Mouse (Mus musculus): ENCODE measurements at regions not wholly inside any gene's neighbourhood (a gene's known extent, or its start where the extent isn't known, plus 50 kb on each side); places are given as distances from the start of the nearest gene placed in this dataset.

DNA sequence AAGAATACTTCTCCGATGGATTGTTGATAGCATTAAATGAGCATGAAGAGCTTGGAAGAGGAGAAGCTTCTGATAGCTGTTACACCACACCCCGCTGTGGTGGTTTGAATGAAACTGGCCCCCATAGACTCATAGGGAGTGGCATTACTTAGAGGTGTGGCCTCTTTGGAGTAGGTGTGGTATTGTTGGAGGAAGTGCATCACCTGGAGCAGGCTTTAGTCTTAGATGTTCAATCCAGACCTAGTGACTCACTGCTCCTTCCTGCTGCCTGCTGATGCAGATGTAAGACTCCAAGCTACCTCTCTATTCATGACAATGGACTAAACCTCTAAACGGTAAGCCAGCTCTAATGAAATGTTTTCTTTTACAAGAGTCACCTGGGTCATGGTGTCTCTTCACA is 237.1 kb upstream of the Mpped2 start:
- no peak for DNase-seq (ENCODE audit: low spot score in 2 of 2)

DNA sequence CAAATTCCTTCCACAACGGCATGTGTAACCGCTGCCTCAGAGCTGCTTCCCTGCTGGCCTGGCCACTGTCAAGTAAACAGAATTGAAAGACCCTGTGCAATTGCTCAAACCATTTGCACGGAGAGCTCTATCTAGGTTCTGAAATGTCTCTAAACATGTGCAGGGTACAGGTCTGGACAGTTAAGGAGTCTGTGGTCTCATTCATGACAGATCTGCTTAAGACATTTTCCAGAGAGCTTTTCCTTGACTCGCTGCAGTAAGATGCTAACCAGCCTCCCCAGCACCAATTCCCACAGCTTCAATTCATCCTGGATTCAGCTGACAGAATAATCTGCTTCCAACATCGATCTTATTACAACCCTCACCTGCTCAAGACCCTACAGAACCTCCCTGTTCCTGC is 235.1 kb upstream of the Mpped2 start:
- DNase-seq (ENCODE audit: low spot score in 2 of 2) = no peak

DNA sequence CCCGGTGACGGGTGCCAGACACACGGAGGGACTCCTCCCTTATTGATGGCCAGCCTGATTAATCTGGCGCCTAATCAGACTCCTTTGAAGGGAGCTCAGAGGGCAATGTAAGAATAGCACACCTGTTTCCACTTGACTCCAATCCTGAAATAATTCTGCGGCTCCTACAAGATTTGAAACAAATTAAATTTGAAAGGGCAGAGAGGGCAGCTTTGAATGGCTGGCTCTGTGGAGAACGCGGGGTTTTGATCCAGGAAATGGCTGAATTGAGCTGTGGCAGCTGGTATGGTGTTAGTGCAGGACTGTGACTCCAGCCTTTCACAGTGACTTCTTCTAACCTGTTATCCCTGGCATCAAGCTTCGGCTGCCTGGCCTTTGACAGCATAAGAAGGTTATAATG is 232.0 kb upstream of the Mpped2 start:
- DNase-seq (ENCODE audit: low spot score in 2 of 2) = no peak

GRCm38 (mm10) chr2:106461490-106461889 is 231.6 kb upstream of the Mpped2 start:
- no peak for DNase-seq (ENCODE audit: low spot score in 2 of 2)

DNA sequence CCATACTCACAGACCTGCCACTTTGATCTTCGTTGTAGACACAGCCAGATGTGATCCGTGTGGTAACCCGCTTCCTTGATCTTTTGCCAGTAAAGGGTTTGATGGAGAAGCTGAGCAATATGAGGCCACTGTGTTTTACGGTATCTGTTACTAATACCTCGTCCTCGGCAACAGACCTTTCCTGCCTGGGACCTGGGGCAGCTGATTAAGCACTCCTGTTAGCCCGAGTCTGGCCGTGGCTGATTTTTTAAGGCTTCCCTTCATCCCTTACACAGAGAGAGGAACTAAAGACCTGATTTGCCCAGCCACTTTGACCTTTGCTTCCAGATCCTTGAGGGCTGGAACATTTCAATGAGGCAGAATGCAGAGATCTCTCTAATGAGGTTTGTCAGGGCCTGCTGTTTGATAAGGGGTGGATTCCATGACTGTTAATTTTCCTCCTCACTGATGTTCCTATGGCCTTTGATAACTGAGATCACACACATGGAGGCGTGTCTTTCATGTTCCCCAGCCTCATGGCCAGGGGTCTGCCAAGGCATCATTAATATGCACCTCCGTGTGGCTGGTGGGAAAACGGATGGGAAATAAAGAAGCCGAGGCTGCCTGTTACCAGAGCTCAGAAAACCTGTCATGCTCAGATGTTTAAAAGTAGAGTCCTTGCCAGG is 231.0 kb upstream of the Mpped2 start:
- DNase-seq (ENCODE audit: low spot score in 2 of 2) = no peak

DNA sequence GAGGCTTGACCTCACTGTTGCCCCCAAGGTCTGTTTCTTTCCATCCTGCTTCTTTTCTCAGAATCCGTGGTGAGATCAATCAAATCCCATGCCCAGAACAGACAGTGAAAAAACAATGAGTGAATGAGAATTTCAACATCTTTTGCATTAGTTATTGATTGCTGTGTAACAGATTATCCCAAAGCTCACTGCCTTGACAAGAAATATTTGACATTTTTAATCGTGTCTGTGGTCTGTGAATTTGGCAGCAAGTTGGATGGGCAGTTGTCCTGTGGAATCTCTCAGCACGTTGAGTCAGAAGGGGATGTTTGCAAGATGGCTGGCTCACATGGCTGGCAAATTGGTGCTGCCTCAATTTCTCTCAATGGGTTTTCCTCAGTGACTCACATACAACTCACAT is 228.0 kb upstream of the Mpped2 start:
- DNase-seq (ENCODE audit: low spot score in 2 of 2) = no peak

GRCm38 (mm10) chr2:106465831-106466230 is 227.2 kb upstream of the Mpped2 start:
- DNase-seq (ENCODE audit: low spot score in 2 of 2) = no peak

DNA sequence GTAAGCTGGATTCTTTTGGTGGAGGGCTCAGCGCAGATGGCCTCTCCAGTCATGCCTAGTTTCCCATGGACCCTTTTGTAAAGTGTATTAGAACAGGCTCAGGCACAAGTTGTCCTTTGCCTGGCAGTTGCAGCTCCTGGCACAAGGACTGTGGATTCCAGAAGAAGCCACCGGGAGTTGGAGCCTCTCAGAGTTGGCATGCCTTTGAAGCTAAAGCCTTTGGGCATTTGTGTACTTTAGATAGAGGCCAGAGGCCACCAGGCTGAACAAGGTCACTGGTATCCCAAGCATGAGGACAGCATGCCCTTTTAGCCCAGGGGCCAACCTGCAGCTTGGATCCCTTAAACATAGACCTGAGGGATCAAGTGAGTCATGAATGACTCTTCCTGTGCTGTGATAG is 223.9 kb upstream of the Mpped2 start:
- no peak for DNase-seq (ENCODE audit: low spot score in 2 of 2)

- DNase-seq (ENCODE audit: low spot score in 2 of 2) = no peak
These were observed 219.6 kb upstream of the Mpped2 start for GRCm38 (mm10) chr2:106473458-106473857.

- DNase-seq (ENCODE audit: low spot score in 2 of 2) = no peak
These were observed 215.1 kb upstream of the Mpped2 start for GRCm38 (mm10) chr2:106477991-106478390.

- no peak for DNase-seq (ENCODE audit: low spot score in 2 of 2)
These were observed 205.6 kb upstream of the Mpped2 start for GRCm38 (mm10) chr2:106487335-106488082.

GRCm38 (mm10) chr2:106498735-106499134 is 194.3 kb upstream of the Mpped2 start:
- no peak for DNase-seq (ENCODE audit: low spot score in 2 of 2)

DNA sequence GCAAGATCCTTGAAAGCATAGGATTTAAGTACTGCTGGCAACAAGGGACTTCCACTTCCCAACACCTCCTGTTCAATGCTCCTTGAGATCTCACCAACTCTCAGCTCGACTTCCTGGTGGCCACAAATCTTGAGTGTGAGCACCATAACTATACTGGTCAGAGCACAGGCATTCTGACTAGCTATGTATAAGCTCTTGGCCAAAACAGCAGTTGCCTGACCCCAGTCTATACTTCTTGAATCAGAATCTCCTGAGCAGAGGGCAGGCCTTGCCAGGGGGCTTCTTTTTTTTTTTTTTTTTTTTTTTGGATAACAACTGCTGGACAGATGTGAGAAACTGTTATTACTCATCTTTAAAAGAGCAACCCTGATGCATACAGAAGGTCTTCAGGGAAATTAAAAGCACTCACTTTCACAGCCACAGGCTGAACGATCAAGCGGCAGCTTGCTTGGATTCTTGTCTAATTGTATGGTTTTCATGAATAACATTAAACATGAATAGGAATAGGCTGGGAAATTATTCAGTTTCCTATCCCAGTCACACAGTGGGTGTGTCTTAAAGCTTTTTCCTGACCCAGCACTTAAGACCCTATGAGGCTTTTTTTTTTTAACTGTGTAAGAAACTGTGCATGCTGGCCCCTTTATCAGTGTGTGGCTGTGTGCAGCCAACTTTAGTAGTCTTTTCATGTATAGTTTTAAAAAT is 193.7 kb upstream of the Mpped2 start:
- DNase-seq (ENCODE audit: low spot score in 2 of 2) = no peak

GRCm38 (mm10) chr2:106504933-106505420 is 188.1 kb upstream of the Mpped2 start:
- peak; percentile 18 to 19 for DNase-seq (ENCODE audit: low spot score in 2 of 2)

DNA sequence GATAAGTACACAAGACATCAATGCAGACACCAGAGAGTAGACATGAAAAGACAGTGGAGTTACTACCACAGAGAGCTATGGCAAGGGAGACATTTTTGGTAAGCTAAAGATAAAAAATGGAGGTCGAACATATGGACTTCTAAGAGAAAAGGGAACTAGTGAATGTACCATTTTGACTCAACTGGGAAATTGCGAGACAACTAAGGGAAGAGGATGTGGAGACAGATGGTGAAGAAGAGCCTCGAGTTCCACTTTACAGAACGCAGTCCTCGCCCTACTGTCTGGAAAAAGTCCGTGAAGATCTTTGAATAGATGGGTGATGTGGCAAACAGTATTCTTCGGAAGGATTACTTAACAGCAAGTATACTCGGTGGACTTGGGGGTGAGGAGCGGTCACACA is 181.2 kb upstream of the Mpped2 start:
- DNase-seq (ENCODE audit: low spot score in 2 of 2) = peak in 1 of 2 experiments; percentile 23

GRCm38 (mm10) chr2:106512338-106513024 is 180.6 kb upstream of the Mpped2 start:
- DNase-seq (ENCODE audit: low spot score in 2 of 2) = no peak

GRCm38 (mm10) chr2:106513025-106513386 is 180.1 kb upstream of the Mpped2 start:
- no peak for DNase-seq (ENCODE audit: low spot score in 2 of 2)

- DNase-seq (ENCODE audit: low spot score in 2 of 2) = peak; percentile 42 to 76
These were observed 175.8 kb upstream of the Mpped2 start for GRCm38 (mm10) chr2:106517224-106517623.

DNA sequence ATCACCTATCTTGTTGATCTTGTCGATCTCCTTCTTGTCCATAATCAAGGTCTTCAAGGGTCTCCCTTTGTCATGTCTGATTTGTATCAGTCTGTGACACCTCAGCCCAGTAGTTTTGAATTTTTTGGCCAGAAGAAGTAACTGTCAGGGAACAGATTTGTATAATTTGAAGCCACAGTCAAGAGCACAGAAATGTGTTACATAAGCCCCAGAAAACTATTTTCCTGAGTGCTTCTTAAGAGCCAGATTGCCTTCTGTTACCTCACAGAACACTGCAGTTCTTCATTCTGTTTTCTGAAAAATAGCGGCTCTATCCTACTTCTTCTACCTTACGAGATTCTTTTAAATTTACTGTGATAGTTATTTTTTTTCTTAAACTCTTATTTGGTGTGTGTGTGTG is 170.1 kb upstream of the Mpped2 start:
- peak in 1 of 2 experiments; percentile 12 for DNase-seq (ENCODE audit: low spot score in 2 of 2)

DNA sequence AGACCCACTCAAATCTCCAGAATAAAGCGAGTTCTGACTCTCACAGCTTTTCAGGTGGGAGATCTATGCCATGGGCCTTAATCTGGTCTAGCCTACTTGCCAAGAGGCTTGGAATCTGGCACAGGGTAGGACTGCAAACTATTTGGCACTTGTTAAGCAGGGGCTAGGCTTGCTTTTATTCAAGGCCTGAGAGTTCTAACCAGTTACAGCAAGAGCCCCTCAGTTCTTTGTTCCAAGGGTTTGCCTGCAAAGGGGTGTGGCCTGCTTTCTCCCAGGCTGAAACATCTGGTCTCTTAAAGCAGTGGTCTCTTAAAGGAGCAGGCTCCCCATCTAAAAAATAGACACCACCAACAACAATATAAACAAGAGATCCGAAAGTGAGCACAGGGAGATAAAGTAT is 166.1 kb upstream of the Mpped2 start:
- no peak for DNase-seq (ENCODE audit: low spot score in 2 of 2)

DNA sequence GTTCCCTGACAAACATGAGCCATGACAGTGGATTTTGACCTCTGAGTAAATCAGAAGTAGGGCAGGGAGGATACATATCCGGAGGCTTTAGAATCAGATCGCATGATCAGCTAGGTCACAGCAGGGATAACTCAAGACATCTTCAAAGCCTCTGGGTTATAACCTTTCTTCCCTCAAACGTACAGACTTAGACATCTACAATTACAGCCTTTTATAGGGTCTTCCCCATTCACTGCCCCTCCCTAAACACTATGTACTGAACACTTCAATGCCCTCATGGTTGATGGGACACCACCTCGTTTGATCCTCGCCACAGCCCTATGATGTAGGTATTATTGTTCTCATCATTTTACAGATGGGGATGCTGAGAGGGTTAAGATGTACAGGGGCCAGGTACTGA is 163.8 kb upstream of the Mpped2 start:
- DNase-seq (ENCODE audit: low spot score in 2 of 2) = no peak

DNA sequence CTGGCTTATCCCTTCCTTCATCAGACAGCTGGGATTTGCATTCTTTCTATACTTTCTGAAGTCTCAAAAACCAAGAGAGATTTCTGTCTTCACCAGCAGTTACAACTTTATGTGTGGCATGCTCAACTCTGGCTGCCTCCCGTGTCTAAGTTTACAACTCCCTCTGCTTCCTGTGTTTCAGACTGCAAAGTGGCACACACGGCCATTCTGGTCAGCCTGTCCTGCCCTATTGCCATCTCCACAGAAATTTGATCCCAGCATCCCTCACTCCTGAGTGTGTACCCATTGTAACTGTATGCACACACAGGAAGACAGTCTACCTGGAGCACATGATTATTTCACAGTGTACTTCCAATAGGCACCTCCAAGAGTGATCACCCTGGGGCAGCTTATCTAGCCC is 163.3 kb upstream of the Mpped2 start:
- DNase-seq (ENCODE audit: low spot score in 2 of 2) = no peak

Measured in right cerebral cortex, adult 2 months (tissue).